Mouse (Mus musculus) midbrain, embryonic 12.5 days (tissue): ENCODE measurements around the gene Olfr138. TPM values are rescaled to one million over a fixed set of nuclear protein-coding genes. Genes with fewer than 3 reads are reported as not detected.

Experiments used
- ATAC-seq: fragments of 200-750 bp; cut with Nextera tagmentation; 2 replicates; pipeline ENCODE4 v1.8.0; 2017; ENCODE audit warnings: low read depth, moderate TSS enrichment, moderate library complexity; ENCODE audit not compliant: low FRiP score
- H3K27ac ChIP-seq: fragments of 300-500 bp; sonication (generic); replicated peaks from 2 replicates; pipeline ENCODE4 v1.5.1; 2016; ENCODE audit warnings: mild to moderate bottlenecking
- H3K27me3 ChIP-seq: fragments of 300-500 bp; sonication (generic); 2 replicates; pipeline ENCODE4 v1.6.1; 2016; ENCODE audit warnings: mild to moderate bottlenecking
- H3K36me3 ChIP-seq: fragments of 300-500 bp; sonication (generic); 2 replicates; pipeline ENCODE4 v1.6.1; 2016
- H3K4me1 ChIP-seq: fragments of 300-500 bp; sonication (generic); 2 replicates; pipeline ENCODE4 v1.6.1; 2016
- H3K4me2 ChIP-seq: fragments of 300-500 bp; sonication (generic); replicated peaks from 2 replicates; pipeline ENCODE4 v1.6.1; 2016; ENCODE audit warnings: mild to moderate bottlenecking, moderate library complexity
- H3K4me3 ChIP-seq: fragments of 300-500 bp; sonication (generic); 2 replicates; pipeline ENCODE4 v1.5.1; 2016; ENCODE audit warnings: mild to moderate bottlenecking
- H3K9ac ChIP-seq: fragments of 300-500 bp; sonication (generic); replicated peaks from 2 replicates; pipeline ENCODE4 v1.6.1; 2016; ENCODE audit warnings: mild to moderate bottlenecking, moderate library complexity
- H3K9me3 ChIP-seq: fragments of 300-500 bp; sonication (generic); 2 replicates; pipeline ENCODE4 v1.6.1; 2016; ENCODE audit warnings: mild to moderate bottlenecking
- WGBS: fragments of 180-500 bp; shearing (Covaris S2); methylation state at CpG from one replicate; pipeline ENCODE4 v1.1.7; 2016; 5-methylcytosine and 5-hydroxymethylcytosine counted together
- polyA plus RNA-seq: library from polyadenylated mRNA; unstranded; fragments of >200 nt; fragmentation: Nextera tagmentation; extraction: Ambion mirVana; gene quantifications from 2 replicates; pipeline ENCODE4 v1.2.1, GENCODE M21; 2016

Olfr138 gene
- not detected in 2 replicates for polyA plus RNA-seq

GRCm38 (mm10) chr17:38260735-38261134 lies at the start of gene Olfr138:
Gene Olfr138 (plus strand): TSS chr17:38261035.
- H3K27me3 ChIP-seq = no peaks in the 10 kb centered on the region
- 70% methylated on average over 1 of the region's 1 CpGs for WGBS
- no peaks in the 10 kb centered on the region for H3K9me3 ChIP-seq
- H3K4me2 ChIP-seq = no peak within 1 kb of the TSS
- ATAC-seq = no peak
- no peaks in the 10 kb centered on the region for H3K36me3 ChIP-seq
- H3K27ac ChIP-seq = no peak within 1 kb of the TSS
- H3K9ac ChIP-seq = no peak within 1 kb of the TSS
- H3K4me3 ChIP-seq = no peak within 1 kb of the TSS
- no peaks in the 10 kb centered on the region for H3K4me1 ChIP-seq

- Histone ChIP-seq H3K4me1 (no peaks in the 10 kb centered on the region), H3K27me3 (no peaks in the 10 kb centered on the region), H3K9me3 (peaks cover 5% of the 10 kb centered on the region; the same call in 1 of the 2 replicates), H3K9ac (no peak within 1 kb of the TSS), H3K4me3 (no peak within 1 kb of the TSS), H3K27ac (no peak within 1 kb of the TSS), H3K4me2 (no peak within 1 kb of the TSS), H3K36me3 (no peaks in the 10 kb centered on the region)
- ATAC-seq = no peak
Measured at GRCm38 (mm10) chr17:38307470-38307869, 46.6 kb downstream of the Olfr138 start, which contains the start of gene Olfr137. Gene Olfr137 (minus strand): TSS chr17:38307570.

Other genes starting within 250 kb of the Olfr138 start
- gene Olfr129, start 201.0 kb upstream of the Olfr138 start, polyA plus RNA-seq = not detected in 2 replicates
- gene Olfr130, start 197.1 kb upstream of the Olfr138 start, polyA plus RNA-seq = not detected in 2 replicates
- not detected in 2 replicates for gene Olfr131, start 172.3 kb upstream of the Olfr138 start, polyA plus RNA-seq
- gene Olfr132, start 126.5 kb upstream of the Olfr138 start, polyA plus RNA-seq = not detected in 2 replicates
- gene Olfr133, start 115.8 kb upstream of the Olfr138 start, polyA plus RNA-seq = not detected in 2 replicates
- gene Olfr134, start 89.6 kb upstream of the Olfr138 start, polyA plus RNA-seq = not detected in 2 replicates
- not detected in 2 replicates for gene Olfr135, start 56.7 kb upstream of the Olfr138 start, polyA plus RNA-seq
- not detected in 2 replicates for gene Olfr137, start 46.5 kb downstream of the Olfr138 start, polyA plus RNA-seq
- not detected in 2 replicates for gene Olfr136, start 68.8 kb downstream of the Olfr138 start, polyA plus RNA-seq
- gene Esp36, start 159.2 kb downstream of the Olfr138 start, polyA plus RNA-seq = not detected in 2 replicates